25 mouse cellular contexts compared by ENCODE assay signal in genomic region chr9:119518177-119518576, GRCm38 (mm10).
A peak's percentile ranks its signal among the peaks of the same experiment; 100 is the strongest.
DNase-seq lines count a peak whose midpoint lies in the region; ATAC-seq and TF ChIP-seq lines count a peak whose summit lies in the region.
"Had no signal": no experiment of that assay in that cellular context is flagged by ENCODE, and none has a peak within 500 bp of the region (broad histone marks: within the 10 kb centered on the region; RNA-seq: fewer than 3 reads in every experiment).

No protein-coding gene starts in this region.

- H3K36me3 ChIP-seq in forebrain, embryonic 14.5 days (ENCODE audit: control insufficient read depth, insufficient read depth, low read length): no peaks in the 10 kb centered on the region
- no peaks in the 10 kb centered on the region for H3K36me3 ChIP-seq in forebrain, postnatal 0 days (ENCODE audit: insufficient read depth)
- H3K36me3 ChIP-seq in intestine, embryonic 14.5 days (ENCODE audit: control insufficient read depth, insufficient read depth, low read length): no peaks in the 10 kb centered on the region
- H3K36me3 ChIP-seq in intestine, embryonic 15.5 days: no peaks in the 10 kb centered on the region
- H3K36me3 ChIP-seq: embryonic facial prominence, embryonic 12.5 days; embryonic facial prominence, embryonic 15.5 days; forebrain, embryonic 15.5 days; G1E; hindbrain, embryonic 12.5 days; hindbrain, embryonic 15.5 days had no signal

- ATAC-seq in forebrain, embryonic 14.5 days: no peak
- ATAC-seq in forebrain, postnatal 0 days: no peak
- ATAC-seq in intestine, embryonic 14.5 days (replicated peaks; ENCODE audit: low FRiP score, low TSS enrichment, low read depth): no peak
- no peak for ATAC-seq in intestine, embryonic 15.5 days
- ATAC-seq: intestine, embryonic 16.5 days; Patski had no signal

- no peak overlapping the region for H3K27ac ChIP-seq in forebrain, embryonic 14.5 days (ENCODE audit: low read depth, low read length)
- H3K27ac ChIP-seq in forebrain, postnatal 0 days (ENCODE audit: low read depth, low read length): no peak overlapping the region
- H3K27ac ChIP-seq in intestine, embryonic 14.5 days (ENCODE audit: low read depth): no peak overlapping the region
- H3K27ac ChIP-seq in intestine, embryonic 15.5 days: no peak overlapping the region
- H3K27ac ChIP-seq: embryonic facial prominence, embryonic 12.5 days; embryonic facial prominence, embryonic 15.5 days; forebrain, embryonic 15.5 days; hindbrain, embryonic 12.5 days; hindbrain, embryonic 15.5 days had no signal

- peak; percentile 27 for DNase-seq in forebrain, embryonic 14.5 days (ENCODE audit: low spot score)
- no peak for DNase-seq in forebrain, postnatal 0 days
- no peak for DNase-seq in intestine, embryonic 14.5 days (ENCODE audit: low spot score)
- peak; percentile 29 for DNase-seq in brain, embryonic 14.5 days (ENCODE audit: low read depth)
- no peak for DNase-seq in layer of hippocampus, postnatal 25 days (ENCODE audit: extremely low spot score in 1 of 2, low spot score in 1 of 2)
- DNase-seq: adrenal gland, postnatal 10 days; adrenal gland, postnatal 36 days; B cell, adult 2 months; cerebellum, adult 11 months; cerebellum, adult 2 months; cerebellum, adult 9-11 months; gastrocnemius, postnatal 36 days; heart, postnatal 14 days; kidney, adult 18-20 months had no signal

- peaks cover 6% of the 10 kb centered on the region; the same call in 1 of the 2 replicates for H3K4me1 ChIP-seq in forebrain, embryonic 14.5 days (ENCODE audit: control insufficient read depth, insufficient read depth, low read length)
- 0 out of 2 replicates have a peak, but pooled peaks cover 6% of the 10 kb centered on the region for H3K4me1 ChIP-seq in forebrain, postnatal 0 days (ENCODE audit: insufficient read depth)
- peaks cover 9% of the 10 kb centered on the region for H3K4me1 ChIP-seq in intestine, embryonic 14.5 days (replicated peaks; ENCODE audit: control insufficient read depth, insufficient read depth, low read length)
- H3K4me1 ChIP-seq in intestine, embryonic 15.5 days (replicated peaks): peaks cover 8% of the 10 kb centered on the region

- TF ChIP-seq POLR2A in brain, embryonic 14.5 days (IDR thresholded peaks at IDR 0.05; ENCODE audit: borderline replicate concordance, extremely low read depth, insufficient read depth, insufficient read length, poor library complexity, severe bottlenecking): no peak

- no peak overlapping the region for H3K4me3 ChIP-seq in forebrain, embryonic 14.5 days (ENCODE audit: low read depth, low read length)
- H3K4me3 ChIP-seq in forebrain, postnatal 0 days (ENCODE audit: low read depth, low read length): no peak overlapping the region
- no peak overlapping the region for H3K4me3 ChIP-seq in intestine, embryonic 14.5 days (ENCODE audit: low read depth, low read length)
- H3K4me3 ChIP-seq in intestine, embryonic 15.5 days (replicated peaks): no peak overlapping the region
- H3K4me3 ChIP-seq: embryonic facial prominence, embryonic 12.5 days; embryonic facial prominence, embryonic 15.5 days; forebrain, embryonic 15.5 days; heart, embryonic 13.5 days; hindbrain, embryonic 12.5 days; hindbrain, embryonic 15.5 days had no signal

- no peaks in the 10 kb centered on the region for H3K9me3 ChIP-seq in forebrain, embryonic 14.5 days (replicated peaks; ENCODE audit: control insufficient read depth, low read length)
- H3K9me3 ChIP-seq in forebrain, postnatal 0 days (ENCODE audit: low read length): no peaks in the 10 kb centered on the region
- no peaks in the 10 kb centered on the region for H3K9me3 ChIP-seq in intestine, embryonic 14.5 days (ENCODE audit: control insufficient read depth, low read length)
- no peaks in the 10 kb centered on the region for H3K9me3 ChIP-seq in intestine, embryonic 15.5 days
- H3K9me3 ChIP-seq: embryonic facial prominence, embryonic 12.5 days; embryonic facial prominence, embryonic 15.5 days; forebrain, embryonic 15.5 days; heart, embryonic 13.5 days; hindbrain, embryonic 12.5 days; hindbrain, embryonic 15.5 days had no signal

- no peak overlapping the region for H3K9ac ChIP-seq in forebrain, embryonic 14.5 days (ENCODE audit: low read length)
- H3K9ac ChIP-seq in forebrain, postnatal 0 days: no peak overlapping the region
- H3K9ac ChIP-seq in intestine, embryonic 14.5 days (ENCODE audit: low read length): no peak overlapping the region
- H3K9ac ChIP-seq in intestine, embryonic 15.5 days: no peak overlapping the region
- H3K9ac ChIP-seq: embryonic facial prominence, embryonic 12.5 days; embryonic facial prominence, embryonic 15.5 days; forebrain, embryonic 15.5 days; hindbrain, embryonic 12.5 days; hindbrain, embryonic 15.5 days had no signal

- H3K27me3 ChIP-seq in forebrain, embryonic 14.5 days (replicated peaks; ENCODE audit: control insufficient read depth, insufficient read depth, low read length): no peaks in the 10 kb centered on the region
- peaks cover 3% of the 10 kb centered on the region; the same call in 1 of the 2 replicates for H3K27me3 ChIP-seq in forebrain, postnatal 0 days (ENCODE audit: insufficient read depth, low read length)
- no peaks in the 10 kb centered on the region for H3K27me3 ChIP-seq in intestine, embryonic 14.5 days (replicated peaks; ENCODE audit: control insufficient read depth, insufficient read depth, low read length)
- H3K27me3 ChIP-seq in intestine, embryonic 15.5 days (replicated peaks): no peaks in the 10 kb centered on the region; the same call in 1 of the 2 replicates
- H3K27me3 ChIP-seq: CH12.LX; forebrain, embryonic 15.5 days; Patski had no signal

- no peak for TF ChIP-seq CTCF in forebrain, postnatal 0 days (IDR thresholded peaks at IDR 0.05; ENCODE audit: low read depth)
- no peak for TF ChIP-seq CTCF in brain, embryonic 14.5 days (IDR thresholded peaks at IDR 0.05; ENCODE audit: borderline replicate concordance, extremely low read depth, insufficient read depth, insufficient read length)

- H3K4me2 ChIP-seq in forebrain, embryonic 14.5 days (ENCODE audit: low read length): no peak overlapping the region
- no peak overlapping the region for H3K4me2 ChIP-seq in forebrain, postnatal 0 days (ENCODE audit: low read depth)
- peak overlapping the region; percentile 38; the same call in 1 of the 2 replicates for H3K4me2 ChIP-seq in intestine, embryonic 14.5 days (ENCODE audit: low read length)
- H3K4me2 ChIP-seq in intestine, embryonic 15.5 days (replicated peaks): no peak overlapping the region
- H3K4me2 ChIP-seq: embryonic facial prominence, embryonic 12.5 days; forebrain, embryonic 15.5 days had no signal

- WGBS in forebrain, embryonic 14.5 days: 67% methylated on average over 8 of the region's 8 CpGs
- 61% methylated on average over 8 of the region's 8 CpGs for WGBS in forebrain, postnatal 0 days
- 73% methylated on average over 8 of the region's 8 CpGs for WGBS in intestine, embryonic 14.5 days
- WGBS in intestine, embryonic 15.5 days: 72% methylated on average over 8 of the region's 8 CpGs

Comparison
In these comparisons a context has a peak if more than half of its experiments do, and no peak if none do; other contexts are left out.
1. DNase-seq: peak in forebrain, embryonic 14.5 days (single experiment) and brain, embryonic 14.5 days (single experiment); none in forebrain, postnatal 0 days (single experiment), intestine, embryonic 14.5 days (single experiment) and layer of hippocampus, postnatal 25 days (0 of 2).